Mouse (Mus musculus): ENCODE measurements around the gene Rpl35.

GRCm38 (mm10) chr2:38999381-38999780 is 6.0 kb downstream of the Rpl35 start:
- TF ChIP-seq CTCF (IDR thresholded peaks at IDR 0.05; ENCODE audit: low read depth): no peak
- TF ChIP-seq EP300 (IDR thresholded peaks at IDR 0.05; ENCODE audit: low read depth): no peak

All from heart, postnatal 0 days (tissue).